Mouse (Mus musculus): ENCODE data around the gene Gpx2.

Gene Gpx2

DNA sequence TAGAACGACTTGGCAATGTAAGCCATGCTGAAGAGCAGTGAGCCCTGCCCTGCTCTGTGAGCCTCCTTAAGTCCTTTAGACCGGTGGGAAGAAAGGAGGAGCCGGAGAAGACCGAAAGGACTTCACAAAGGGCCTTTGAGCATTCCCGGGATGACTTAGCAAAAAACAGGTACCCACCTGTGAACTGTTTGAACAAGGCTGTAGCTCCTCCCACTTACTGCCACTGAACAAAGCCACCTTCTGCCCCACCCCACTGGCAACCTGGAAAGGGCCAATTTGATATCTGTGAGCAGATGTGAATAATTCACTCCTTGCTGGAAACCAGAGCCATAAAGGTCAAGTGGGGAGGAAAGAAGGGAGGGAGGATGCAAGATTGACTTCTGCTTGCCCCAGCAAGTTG is at the start of gene Gpx2:
TSS of gene Gpx2 (minus strand) at position 205 of the 400 bp plus-strand sequence.
- in situ Hi-C loops (cut with MboI, MseI) = loop anchor here in 1 of 2 experiments (5.0 kb wide), 1 partner anchor 148 kb away; no protein-coding TSS in a partner anchor

DNA sequence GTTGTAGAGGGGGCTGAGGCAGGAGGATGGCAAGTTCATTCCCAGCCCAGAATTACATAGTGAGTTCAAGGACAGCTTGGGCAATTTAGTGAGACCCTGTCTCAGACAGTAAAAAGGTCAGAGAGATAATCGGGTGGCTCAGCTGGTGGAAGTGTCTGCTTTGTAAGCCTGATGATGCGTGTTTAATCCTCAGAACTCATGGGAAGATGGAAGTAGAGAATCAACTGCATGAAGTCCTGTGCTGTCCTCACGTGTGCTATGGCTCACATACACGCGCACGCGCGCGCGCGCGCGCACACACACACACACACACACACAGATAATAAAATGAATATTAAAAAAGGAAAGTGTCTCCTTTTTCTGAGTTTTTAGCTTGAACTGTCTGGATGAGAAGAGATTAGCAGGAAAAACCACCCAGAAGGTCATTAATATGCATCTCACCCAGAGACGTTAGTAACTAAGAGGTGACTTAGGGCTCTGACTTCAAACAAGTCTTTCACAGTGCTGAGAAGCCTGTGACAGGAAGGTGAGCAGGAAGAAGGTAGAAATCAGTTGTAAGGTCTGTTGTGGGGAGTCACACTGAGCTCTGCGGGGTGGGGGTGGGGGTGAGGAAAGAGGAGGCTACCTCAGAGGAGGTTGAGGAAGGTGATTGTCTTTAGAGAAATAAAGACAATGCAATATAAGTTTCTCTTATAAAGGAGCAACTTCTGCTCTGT is 49.1 kb upstream of the Gpx2 start:
- in situ Hi-C loops (cut with MboI, MseI) = no loop called here

DNA sequence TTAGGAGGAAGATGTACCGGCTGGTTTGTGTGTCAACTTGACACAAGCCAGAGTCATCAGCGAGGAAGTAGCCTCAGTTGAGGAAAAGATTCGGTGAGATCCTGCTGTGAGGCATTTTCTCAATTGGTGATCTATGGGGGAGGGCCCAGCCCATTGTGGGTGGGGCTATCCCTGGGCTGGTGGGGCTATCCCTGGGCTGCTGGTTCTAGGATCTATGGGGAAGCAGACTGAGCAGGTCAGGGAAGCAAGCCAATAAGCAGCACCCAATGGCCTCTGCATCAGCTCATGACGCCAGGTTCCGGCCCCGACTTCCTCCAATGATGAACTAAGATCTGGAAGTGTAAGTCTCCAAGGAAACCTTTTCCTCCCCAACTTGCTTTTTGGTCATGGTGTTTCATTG is 44.7 kb upstream of the Gpx2 start:
- in situ Hi-C loops (cut with MboI, MseI) = no loop called here

DNA sequence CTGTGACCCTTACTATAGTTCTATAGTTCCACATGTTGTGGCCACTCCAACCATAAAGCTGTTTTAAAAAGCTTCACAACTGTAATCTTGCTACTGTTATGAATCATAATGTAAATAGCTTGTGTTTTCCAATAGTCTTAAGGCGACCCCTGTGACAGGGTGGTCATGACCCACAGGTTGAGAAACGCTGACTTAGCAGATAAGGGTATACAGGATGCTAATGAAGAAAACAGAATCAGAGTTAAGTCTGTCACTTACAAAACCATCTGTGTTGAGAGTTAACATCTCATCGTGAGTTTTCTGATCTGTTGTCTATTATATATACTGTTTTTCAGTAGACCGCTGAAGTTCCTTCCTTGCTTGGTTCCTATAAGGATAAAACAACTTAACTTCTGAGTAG is 43.9 kb upstream of the Gpx2 start:
- in situ Hi-C loops (cut with MboI, MseI) = loop anchor here in 1 of 2 experiments (5.0 kb wide), 2 partner anchors 72 to 123 kb away; partner anchors contain the start of genes Churc1, Fntb and Max

DNA sequence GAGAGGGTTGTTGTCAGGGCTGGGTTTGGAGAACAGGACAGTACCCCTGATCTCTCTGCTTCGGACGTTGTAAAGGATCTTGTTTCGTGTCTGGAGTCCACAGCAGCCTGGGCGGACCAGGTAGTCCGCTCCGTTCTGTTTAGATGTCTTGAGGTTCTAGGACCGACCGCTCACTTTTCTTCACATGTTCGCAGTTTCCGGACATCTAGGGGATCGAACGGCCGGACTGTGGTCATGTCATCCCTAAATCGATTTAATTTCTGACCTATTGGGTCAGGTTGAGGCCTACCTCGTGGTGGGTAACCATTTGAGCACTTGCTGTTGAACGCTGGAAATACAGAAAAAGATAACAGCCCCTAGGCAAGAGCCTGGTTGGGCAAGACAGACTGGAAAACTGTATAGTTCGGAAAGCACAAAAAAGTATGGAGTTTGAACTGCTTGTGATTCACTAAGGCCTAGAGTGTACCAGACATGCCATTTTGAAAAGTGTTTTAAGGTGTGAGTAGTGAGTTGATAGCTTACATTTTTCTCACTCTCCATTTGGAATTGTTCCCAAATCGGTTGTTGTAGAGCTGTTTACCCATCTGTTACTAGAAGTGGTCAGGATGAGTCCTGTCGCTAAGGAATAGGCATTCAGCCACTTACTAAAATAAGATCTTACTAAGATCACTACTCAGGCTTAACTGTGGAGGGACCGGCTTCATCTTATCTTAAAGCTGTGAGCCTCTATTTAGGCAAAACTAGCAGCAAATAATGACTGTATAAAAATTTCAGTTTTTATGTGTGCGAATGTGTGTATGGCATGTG is 42.7 kb upstream of the Gpx2 start:
- in situ Hi-C loops (cut with MboI, MseI) = loop anchor here in 1 of 2 experiments (5.0 kb wide), 2 partner anchors 71 to 124 kb away; partner anchors contain the start of genes Churc1, Fntb and Max

DNA sequence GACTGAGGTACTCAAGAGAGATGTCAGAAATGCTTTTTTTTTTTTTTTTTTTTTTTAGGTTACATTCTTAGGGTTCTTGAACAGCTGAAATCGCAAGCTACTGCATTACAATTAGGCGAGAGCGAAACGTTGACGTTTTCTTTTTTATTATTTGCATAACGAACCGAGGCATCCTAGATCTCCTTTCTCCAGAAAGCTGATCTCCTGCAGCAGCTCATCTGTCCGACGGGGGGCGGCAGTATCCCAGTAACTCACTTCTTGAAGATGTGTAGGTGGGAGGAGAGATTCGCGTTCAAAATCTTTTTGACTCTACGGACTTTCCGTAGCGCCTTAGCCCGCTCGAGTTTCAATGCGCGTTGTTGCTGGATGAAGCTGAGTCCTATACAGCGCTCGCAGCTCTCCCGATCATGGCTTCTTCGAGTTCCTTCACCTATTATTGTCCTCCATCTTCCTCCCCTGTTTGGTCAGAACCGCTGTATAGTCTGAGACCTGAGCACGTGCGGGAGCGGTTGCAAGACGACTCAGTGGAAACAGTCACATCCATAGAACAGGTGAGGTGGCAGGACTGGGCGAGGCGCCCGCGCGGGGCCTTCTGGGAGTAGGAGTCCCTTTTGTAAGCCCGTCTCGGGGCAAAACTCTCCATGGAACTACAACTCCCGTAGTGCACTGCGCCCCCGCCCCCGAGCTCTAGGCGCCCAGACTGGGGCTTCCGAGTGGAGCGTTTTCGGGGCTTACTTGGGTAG is 41.9 kb upstream of the Gpx2 start:
- in situ Hi-C loops (cut with MboI, MseI) = loop anchor here in 1 of 2 experiments (5.0 kb wide), 2 partner anchors 70 to 125 kb away; partner anchors contain the start of genes Churc1, Fntb and Max

DNA sequence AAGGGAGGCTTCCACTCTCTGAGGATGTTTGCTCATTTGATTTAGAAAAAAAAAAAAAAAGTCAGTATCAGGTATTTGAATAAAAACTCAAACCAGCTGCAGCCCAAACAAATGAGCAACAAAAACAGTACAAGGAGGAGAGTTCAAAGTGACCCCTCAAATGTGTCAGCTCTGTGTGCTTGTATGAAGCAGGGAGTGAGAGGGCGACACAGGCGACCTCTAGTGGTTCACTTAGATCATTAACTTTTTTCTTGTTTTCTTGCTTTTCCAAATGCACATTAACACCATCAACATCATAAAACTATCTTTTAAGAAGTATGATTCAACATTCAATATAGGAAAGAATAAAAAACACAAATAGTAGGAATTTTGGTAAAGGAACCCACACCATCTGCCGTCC is 37.4 kb upstream of the Gpx2 start:
- in situ Hi-C loops (cut with MboI, MseI) = no loop called here

DNA sequence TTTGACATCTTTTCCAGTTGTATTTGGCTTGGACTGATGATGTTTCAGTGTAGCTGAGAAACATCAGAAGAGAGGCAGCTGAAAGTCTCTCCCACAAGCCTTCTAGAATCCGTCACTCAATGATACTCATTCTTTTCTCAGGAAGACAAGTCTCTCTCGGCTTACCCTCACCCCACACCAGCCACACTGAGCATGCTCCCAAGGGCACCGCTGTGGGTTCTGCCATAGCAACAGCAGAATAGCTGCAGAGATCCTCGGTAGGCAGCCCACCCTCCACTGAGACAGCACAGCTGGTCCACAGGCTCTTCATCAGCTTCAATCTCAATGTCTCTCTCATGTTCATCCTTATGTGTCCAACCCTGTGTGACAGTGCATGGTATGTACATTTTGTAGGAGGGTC is 29.9 kb upstream of the Gpx2 start:
- in situ Hi-C loops (cut with MboI, MseI) = no loop called here

DNA sequence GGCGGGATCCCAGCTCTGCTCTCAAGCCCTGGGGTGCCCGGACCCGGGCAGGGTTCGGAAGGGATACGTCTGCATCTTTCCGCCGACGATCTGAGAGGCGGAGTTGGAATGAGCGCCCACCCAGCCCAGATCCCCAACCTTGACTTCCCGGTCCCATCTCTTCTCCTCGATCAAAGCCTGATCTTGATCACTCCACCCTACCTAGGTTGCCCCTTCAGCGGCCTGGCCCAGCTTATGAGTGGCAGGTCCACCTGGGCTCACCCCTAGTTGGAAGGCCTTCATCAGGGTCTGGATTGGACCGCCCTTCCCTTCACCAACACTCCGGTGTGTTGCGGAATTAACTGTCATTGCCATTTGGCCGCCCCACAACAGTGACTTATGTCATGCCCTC is 27.3 kb upstream of the Gpx2 start, which contains the start of gene Rab15:
TSS of gene Rab15 (minus strand) at position 258 of the 391 bp plus-strand sequence.
- in situ Hi-C loops (cut with MboI, MseI) = loop anchor here in 1 of 2 experiments (5.0 kb wide), 1 partner anchor 40 kb away; no protein-coding TSS in a partner anchor

DNA sequence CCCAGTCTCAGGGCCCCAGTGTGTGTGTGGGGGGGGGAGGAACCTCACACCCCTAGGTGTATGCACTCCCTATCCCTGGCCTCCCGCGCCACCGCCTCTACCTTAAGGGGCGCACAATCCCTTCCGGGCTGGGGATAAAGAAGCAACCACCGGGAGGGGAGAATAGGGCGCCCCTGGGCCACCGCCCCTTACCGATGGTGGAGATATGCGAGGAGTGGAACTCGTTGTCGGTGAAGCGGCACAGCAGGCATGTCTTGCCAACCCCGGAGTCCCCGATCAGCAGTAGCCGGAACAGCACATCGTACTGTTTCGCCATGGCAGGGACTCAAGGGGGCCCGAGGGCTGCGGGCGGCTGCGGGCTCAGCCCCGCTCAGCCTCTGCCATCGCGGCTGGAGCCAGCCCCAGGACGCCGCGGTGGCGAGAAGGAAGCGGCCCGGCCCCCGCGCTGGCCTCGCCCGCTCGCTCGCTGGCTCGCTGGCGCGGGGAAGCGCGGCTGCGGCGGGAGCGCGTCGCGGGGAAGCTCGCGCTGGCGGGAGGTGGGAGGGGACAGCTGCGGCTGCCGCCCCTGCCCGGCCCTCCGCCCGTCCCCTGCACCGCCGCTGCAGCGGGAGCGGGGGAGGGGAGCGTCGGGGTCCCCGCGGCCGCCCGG is 26.8 kb upstream of the Gpx2 start:
- in situ Hi-C loops (cut with MboI, MseI) = loop anchor here in 1 of 2 experiments (5.0 kb wide), 1 partner anchor 40 kb away; no protein-coding TSS in a partner anchor

DNA sequence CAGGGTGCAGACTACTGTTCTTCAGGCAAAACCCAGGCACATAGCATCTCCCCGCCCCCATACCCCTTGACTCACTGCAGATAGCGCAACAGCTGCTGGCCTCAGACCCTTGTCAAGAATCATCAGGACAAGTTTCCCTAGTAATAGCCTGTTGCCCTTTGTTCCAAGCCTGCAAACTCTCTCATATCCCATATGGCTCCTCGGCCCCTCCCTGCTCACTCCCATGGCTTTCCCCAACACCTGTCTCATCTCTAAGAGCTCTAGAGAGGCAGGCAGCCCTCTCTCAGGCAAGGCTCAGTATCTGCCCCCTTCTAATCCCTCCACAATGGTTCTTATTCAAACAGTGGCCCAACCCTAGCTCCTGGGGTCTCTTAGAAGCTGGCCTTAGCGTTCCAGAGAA is 25.3 kb upstream of the Gpx2 start:
- in situ Hi-C loops (cut with MboI, MseI) = loop anchor here in 1 of 2 experiments (5.0 kb wide), 1 partner anchor 38 kb away; no protein-coding TSS in a partner anchor

DNA sequence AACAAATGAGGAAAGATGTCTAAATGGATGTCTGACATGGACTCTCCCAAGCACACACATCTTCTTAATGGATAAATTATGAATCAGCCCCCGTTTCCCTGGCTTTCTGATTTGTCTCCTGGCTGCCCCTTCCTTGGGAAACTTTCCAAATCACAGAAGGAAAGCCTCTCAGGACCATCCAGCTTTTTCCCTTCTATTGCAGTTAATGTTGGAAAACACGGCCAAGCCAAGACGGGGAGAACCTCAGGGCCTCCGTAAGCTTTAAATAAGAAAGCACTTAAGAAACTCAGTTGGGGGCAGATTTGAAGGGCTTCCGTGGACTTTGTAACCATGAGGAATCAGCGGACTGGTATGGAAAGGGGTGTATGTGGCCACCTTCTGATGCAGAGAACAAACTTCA is 24.5 kb upstream of the Gpx2 start:
- in situ Hi-C loops (cut with MboI, MseI) = loop anchor here in 1 of 2 experiments (5.0 kb wide), 1 partner anchor 38 kb away; no protein-coding TSS in a partner anchor

DNA sequence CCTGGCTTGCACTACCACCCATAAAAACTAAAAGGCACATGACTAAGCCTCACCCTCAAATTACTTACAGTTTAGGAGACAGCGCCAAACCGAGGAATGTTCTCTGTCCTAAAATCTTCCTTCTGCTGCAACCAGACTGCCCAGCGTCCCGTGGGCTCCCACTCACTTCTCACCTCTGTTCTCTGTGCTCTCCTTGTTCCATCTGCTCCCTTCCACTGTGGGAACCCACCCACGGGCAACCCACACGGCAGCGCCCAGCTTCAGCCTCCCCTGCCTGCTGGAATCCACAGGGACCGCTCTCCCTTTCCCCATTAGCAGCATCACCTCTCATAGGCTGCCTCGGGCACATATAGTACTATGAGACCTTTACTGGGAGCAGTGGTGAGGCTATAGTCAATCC is 23.6 kb upstream of the Gpx2 start:
- in situ Hi-C loops (cut with MboI, MseI) = no loop called here

DNA sequence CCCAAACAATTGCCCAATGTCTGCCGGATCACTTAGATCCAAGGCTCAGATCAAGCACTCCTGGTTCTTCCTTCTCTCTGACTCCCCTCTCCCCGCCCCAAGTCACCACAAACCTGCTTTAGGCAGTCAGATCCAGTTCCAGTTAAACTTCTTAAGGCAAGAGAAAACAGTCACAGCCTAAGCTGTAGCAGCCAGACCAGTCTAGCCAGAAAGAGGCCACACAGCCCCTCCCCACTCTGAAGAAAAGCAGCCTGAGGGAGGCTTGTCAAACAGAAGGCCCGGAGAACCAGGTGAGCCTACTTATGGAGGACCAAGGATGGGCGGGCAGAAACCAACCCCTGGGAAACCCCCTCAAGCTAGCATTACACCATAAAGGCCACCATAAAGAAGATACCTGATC is 22.8 kb upstream of the Gpx2 start:
- in situ Hi-C loops (cut with MboI, MseI) = no loop called here

DNA sequence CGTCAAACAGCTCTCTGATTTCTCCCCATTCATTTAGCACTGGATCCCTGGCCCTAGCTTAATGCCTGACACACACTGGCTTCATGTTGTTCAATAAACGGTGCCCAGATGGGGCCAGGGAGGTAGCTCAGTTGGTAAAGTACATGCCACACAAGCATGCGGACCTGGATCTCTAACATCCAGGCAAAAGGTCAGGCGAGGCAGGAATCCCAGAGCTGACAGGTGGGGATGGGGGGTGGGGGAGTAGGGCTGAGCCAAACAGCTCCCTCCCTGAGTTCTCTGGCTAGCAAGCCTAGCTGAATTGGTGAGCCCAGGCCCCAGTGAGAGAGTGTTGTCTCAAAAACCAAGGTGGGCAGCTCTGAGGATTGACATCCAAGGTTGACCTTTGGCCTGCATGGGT is 21.8 kb upstream of the Gpx2 start:
- in situ Hi-C loops (cut with MboI, MseI) = no loop called here

DNA sequence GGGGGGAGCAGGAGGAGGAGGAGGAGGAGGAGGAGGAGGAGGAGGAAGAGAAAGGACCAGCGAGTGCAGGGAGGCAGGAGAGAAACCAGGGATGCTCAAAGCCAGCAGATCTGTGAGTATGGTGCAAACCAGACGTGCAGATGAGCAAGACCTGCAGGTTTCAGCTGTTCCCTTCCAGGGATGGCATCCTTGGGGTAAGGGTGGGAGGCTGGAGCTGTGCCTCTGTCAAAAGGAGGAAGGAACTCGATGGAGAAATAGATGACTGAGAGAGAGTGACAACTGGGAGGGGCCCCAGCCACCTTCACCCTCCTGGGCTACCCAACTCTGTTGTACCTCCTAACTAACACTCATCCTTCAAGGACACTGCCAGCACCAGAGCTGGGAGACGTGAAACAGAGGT is 21.4 kb upstream of the Gpx2 start:
- in situ Hi-C loops (cut with MboI, MseI) = no loop called here

DNA sequence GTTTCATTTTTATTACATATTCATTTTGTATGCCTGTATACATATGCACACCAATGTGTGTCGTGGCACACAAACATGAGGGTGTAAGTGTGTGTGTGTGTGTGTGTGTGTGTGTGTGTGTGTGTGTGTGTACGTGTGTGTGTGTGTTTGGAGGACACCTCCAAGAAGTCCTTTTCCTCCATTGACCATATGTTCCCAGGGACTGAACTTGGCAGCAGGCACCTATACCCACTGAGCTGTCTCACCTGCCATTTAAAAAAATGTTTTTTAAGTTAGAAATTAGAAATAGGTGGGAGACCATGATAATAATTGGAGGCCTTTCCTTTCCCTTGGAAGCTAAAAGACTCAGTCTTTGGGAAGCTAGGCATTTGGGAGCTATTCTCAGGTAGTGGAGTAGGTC is 18.8 kb upstream of the Gpx2 start:
- in situ Hi-C loops (cut with MboI, MseI) = no loop called here

DNA sequence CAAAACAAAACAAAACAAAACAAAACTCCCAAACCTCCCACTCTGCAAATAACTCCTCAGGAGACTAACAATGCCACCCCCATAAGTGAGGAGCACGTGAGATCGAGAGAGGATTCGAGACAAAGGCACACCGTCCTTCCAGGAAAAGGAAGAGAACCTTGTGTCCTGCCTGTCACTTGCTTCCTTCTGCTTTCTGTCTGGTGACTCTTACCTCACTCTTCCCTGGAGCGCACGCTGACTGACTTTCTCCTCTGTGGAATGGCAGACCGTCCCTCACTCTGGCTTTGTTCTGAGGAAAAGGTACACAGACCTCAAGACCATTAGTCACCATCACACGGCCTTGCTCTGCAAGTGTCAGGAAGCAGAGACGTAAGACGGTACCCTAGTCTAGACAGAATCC is 18.2 kb upstream of the Gpx2 start:
- in situ Hi-C loops (cut with MboI, MseI) = no loop called here

DNA sequence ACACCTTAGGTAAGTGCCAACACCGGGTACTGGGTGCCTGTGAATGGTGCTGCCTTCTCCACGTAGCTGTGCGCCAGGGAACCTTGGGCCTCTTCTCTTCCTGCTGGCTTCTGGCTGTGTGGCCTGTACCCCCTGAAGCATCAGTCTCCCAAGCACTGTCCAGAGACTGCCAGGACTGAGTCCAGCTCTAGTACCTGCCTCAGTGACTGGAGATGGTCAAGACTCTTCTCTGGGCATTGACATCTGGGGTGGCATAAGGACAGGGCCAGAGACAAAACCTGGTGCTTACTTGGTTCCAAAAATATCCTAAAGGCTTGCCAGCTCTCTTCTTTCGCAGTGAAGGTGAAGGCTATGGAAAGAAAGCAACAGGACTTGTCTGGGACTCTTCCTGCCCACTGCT is 15.7 kb upstream of the Gpx2 start:
- in situ Hi-C loops (cut with MboI, MseI) = no loop called here

DNA sequence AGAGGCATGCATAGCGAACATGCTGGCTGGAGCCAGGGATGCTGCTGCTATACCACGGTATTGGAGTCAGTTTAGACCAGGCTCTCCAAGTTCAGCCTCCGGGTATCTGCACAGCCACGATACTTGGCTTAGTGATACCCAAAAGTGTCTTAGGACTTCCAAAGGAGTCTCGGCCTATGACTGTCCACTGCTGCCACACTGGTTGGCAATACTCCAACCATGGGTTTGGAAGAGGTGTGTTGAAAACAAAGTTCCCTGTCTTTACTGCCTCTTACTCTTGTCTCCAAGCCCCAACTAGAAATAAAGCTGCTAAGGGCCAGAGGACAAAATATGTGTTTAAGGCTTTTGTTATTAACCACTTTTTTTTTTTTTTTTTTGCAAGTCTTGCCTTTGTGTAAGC is 15.1 kb upstream of the Gpx2 start:
- in situ Hi-C loops (cut with MboI, MseI) = no loop called here

DNA sequence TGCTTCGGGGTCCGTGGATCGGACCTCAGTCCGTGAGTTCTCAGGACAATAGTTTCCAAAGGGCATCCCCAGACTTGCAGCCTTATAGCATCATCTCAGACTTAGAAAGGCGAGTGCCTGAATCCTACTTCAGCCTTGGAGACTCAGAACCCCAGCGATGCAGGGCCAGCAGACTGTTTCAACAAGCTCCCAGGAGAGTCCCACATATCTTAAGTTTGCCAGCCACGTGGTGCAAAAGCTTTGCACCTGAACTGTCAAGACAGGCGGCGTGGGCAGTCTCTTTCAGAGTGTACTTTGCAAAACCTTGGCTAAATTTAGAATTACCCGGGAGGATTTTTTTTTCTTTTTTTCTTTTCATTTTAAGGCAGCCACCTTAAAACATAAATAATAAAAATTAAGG is 12.4 kb upstream of the Gpx2 start:
- in situ Hi-C loops (cut with MboI, MseI) = loop anchor here in 1 of 2 experiments (10.0 kb wide), 1 partner anchor 153 kb away; no protein-coding TSS in a partner anchor
